Comparison of ENCODE assay signal across 13 mouse cellular contexts in genomic region chr12:117941947-117942346, GRCm38 (mm10).
DNase-seq lines count a peak whose midpoint lies in the region; ATAC-seq and TF ChIP-seq lines count a peak whose summit lies in the region.
"Had no signal": no experiment of that assay in that cellular context is flagged by ENCODE, and none has a peak within 500 bp of the region (broad histone marks: within the 10 kb centered on the region; RNA-seq: fewer than 3 reads in every experiment).

No protein-coding gene starts in this region.

- WGBS in limb, embryonic 14.5 days, result 39% methylated on average over 7 of the region's 7 CpGs
- WGBS in limb, embryonic 10.5 days, result 57% methylated on average over 7 of the region's 7 CpGs
- WGBS in stomach, postnatal 0 days, result 39% methylated on average over 7 of the region's 7 CpGs

- ATAC-seq in limb, embryonic 14.5 days (ENCODE audit: low FRiP score, low read depth), result no peak
- peak; percentile 38; the same call in 1 of the 2 replicates for ATAC-seq in stomach, postnatal 0 days (ENCODE audit: low FRiP score, low TSS enrichment)

- H3K9ac ChIP-seq in limb, embryonic 14.5 days (ENCODE audit: low read depth, low read length, severe bottlenecking), result no peak overlapping the region
- no peak overlapping the region for H3K9ac ChIP-seq in stomach, postnatal 0 days (ENCODE audit: low read length)
- H3K9ac ChIP-seq: liver, embryonic 13.5 days; midbrain, embryonic 12.5 days had no signal

- TF ChIP-seq CTCF in stomach, postnatal 0 days (IDR thresholded peaks at IDR 0.05; ENCODE audit: low read depth), result no peak

- no peaks in the 10 kb centered on the region for H3K27me3 ChIP-seq in limb, embryonic 14.5 days (ENCODE audit: control insufficient read depth, insufficient read depth, low read length)
- no peaks in the 10 kb centered on the region for H3K27me3 ChIP-seq in limb, embryonic 10.5 days (ENCODE audit: low read depth, poor library complexity, severe bottlenecking)
- H3K27me3 ChIP-seq in stomach, postnatal 0 days (ENCODE audit: control insufficient read depth, insufficient read depth, low read length), result no peaks in the 10 kb centered on the region
- H3K27me3 ChIP-seq: liver, embryonic 13.5 days; midbrain, embryonic 12.5 days had no signal

- no peak overlapping the region for H3K4me3 ChIP-seq in limb, embryonic 14.5 days (replicated peaks; ENCODE audit: low read length)
- H3K4me3 ChIP-seq in limb, embryonic 10.5 days, result no peak overlapping the region
- H3K4me3 ChIP-seq in stomach, postnatal 0 days (ENCODE audit: low read depth, low read length), result no peak overlapping the region
- H3K4me3 ChIP-seq: liver, embryonic 13.5 days; midbrain, embryonic 12.5 days had no signal

- H3K4me2 ChIP-seq in limb, embryonic 14.5 days (replicated peaks; ENCODE audit: low read depth, low read length, severe bottlenecking), result no peak overlapping the region
- no peak overlapping the region for H3K4me2 ChIP-seq in stomach, postnatal 0 days (replicated peaks; ENCODE audit: low read depth)
- H3K4me2 ChIP-seq: liver, embryonic 13.5 days; midbrain, embryonic 12.5 days had no signal

- no peaks in the 10 kb centered on the region for H3K36me3 ChIP-seq in limb, embryonic 14.5 days (ENCODE audit: control insufficient read depth, insufficient read depth, low read length)
- H3K36me3 ChIP-seq in limb, embryonic 10.5 days, result no peaks in the 10 kb centered on the region
- no peaks in the 10 kb centered on the region for H3K36me3 ChIP-seq in stomach, postnatal 0 days (ENCODE audit: control insufficient read depth, insufficient read depth, low read length)
- H3K36me3 ChIP-seq: liver, embryonic 13.5 days; midbrain, embryonic 12.5 days had no signal

- TF ChIP-seq EP300 in stomach, postnatal 0 days (optimal IDR thresholded peaks at IDR 0.05), result no peak

- no peaks in the 10 kb centered on the region for H3K4me1 ChIP-seq in limb, embryonic 14.5 days (ENCODE audit: control insufficient read depth, insufficient read depth, low read length)
- H3K4me1 ChIP-seq in limb, embryonic 10.5 days, result no peaks in the 10 kb centered on the region; the same call in 1 of the 2 replicates
- H3K4me1 ChIP-seq in stomach, postnatal 0 days (replicated peaks; ENCODE audit: control insufficient read depth, insufficient read depth), result no peaks in the 10 kb centered on the region
- H3K4me1 ChIP-seq: midbrain, embryonic 12.5 days had no signal

- TF ChIP-seq POLR2A in limb, embryonic 14.5 days (IDR thresholded peaks at IDR 0.05; ENCODE audit: borderline replicate concordance, extremely low read depth, insufficient read depth, insufficient read length), result no peak

- no peaks in the 10 kb centered on the region for H3K9me3 ChIP-seq in limb, embryonic 14.5 days (ENCODE audit: control insufficient read depth, low read length)
- H3K9me3 ChIP-seq in limb, embryonic 10.5 days (replicated peaks), result no peaks in the 10 kb centered on the region
- H3K9me3 ChIP-seq in stomach, postnatal 0 days (ENCODE audit: control insufficient read depth, low read length), result no peaks in the 10 kb centered on the region
- H3K9me3 ChIP-seq: liver, embryonic 13.5 days; midbrain, embryonic 12.5 days had no signal

- no peak overlapping the region for H3K27ac ChIP-seq in limb, embryonic 14.5 days (replicated peaks; ENCODE audit: low read depth, low read length)
- no peak overlapping the region for H3K27ac ChIP-seq in limb, embryonic 10.5 days
- no peak overlapping the region for H3K27ac ChIP-seq in stomach, postnatal 0 days (replicated peaks)
- H3K27ac ChIP-seq: liver, embryonic 13.5 days; midbrain, embryonic 12.5 days had no signal

- DNase-seq in limb, embryonic 14.5 days (ENCODE audit: low spot score), result peak; percentile 11
- DNase-seq in limb, embryonic 10.5 days (ENCODE audit: low spot score), result no peak
- DNase-seq in R1 (ENCODE audit: low read depth, low spot score), result peak; percentile 50
- peak; percentile 41 to 44 for DNase-seq in kidney, adult 8-10 months
- DNase-seq in stomach, postnatal 0 days (ENCODE audit: low spot score), result peak; percentile 42
- DNase-seq in natural killer cell, adult 2 months (ENCODE audit: low spot score in 2 of 2), result no peak
- no peak for DNase-seq in gastrocnemius, postnatal 4 days (ENCODE audit: low spot score in 2 of 2)
- DNase-seq in layer of hippocampus, adult 8-10 months (ENCODE audit: low spot score in 2 of 2), result no peak
- DNase-seq: adrenal gland, adult 2 months; cerebellum, adult 9-11 months; gastrocnemius, postnatal 10 days; liver, embryonic 13.5 days had no signal

Comparison
In these comparisons a context has a peak if more than half of its experiments do, and no peak if none do; other contexts are left out.
1. DNase-seq: peak in limb, embryonic 14.5 days (single experiment), R1 (single experiment), kidney, adult 8-10 months (2 of 2) and stomach, postnatal 0 days (single experiment); none in limb, embryonic 10.5 days (single experiment), natural killer cell, adult 2 months (0 of 2), gastrocnemius, postnatal 4 days (0 of 2) and layer of hippocampus, adult 8-10 months (0 of 2).